8 mouse cellular contexts compared by ENCODE assay signal in the genomic region with DNA sequence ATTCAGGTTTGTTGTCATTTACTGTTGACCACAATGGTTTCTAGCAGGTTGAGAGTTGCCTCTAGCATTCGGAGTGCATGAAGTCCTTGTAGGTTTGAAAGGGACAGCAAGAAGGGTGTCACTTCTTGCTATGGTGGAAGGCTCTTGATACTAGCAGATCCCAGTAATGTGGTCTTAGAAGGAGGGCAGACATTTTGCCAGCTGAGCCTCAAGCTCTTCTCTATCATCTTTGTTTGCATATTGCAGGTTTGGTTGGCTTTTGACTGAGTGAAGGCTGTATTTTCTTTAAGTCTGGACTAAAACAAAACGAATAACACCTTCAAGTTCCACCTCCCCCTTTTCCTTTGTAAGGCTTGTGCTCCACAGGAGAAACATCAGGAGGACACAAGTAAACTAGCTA. TPM values are rescaled to one million over a fixed set of nuclear protein-coding genes. Genes with fewer than 3 reads are reported as not detected.
DNase-seq lines count a peak whose midpoint lies in the region; ATAC-seq lines count a peak whose summit lies in the region.
"Had no signal": no experiment of that assay in that cellular context is flagged by ENCODE, and none has a peak within 500 bp of the region (broad histone marks: within the 10 kb centered on the region; RNA-seq: fewer than 3 reads in every experiment).

No protein-coding gene starts in this region.

- DNase-seq in kidney, postnatal 4 days: no peak
- peak; percentile 47 for DNase-seq in thymus, postnatal 25 days
- no peak for DNase-seq in thymus, postnatal 10 days (ENCODE audit: low spot score in 2 of 2)
- DNase-seq in liver, embryonic 13.5 days: no peak
- DNase-seq in natural killer cell, adult 2 months (ENCODE audit: low spot score in 2 of 2): no peak
- no peak for DNase-seq in adrenal gland, adult 8-10 months

- 0 out of 2 replicates have a peak, but pooled peaks cover 7% of the 10 kb centered on the region for H3K4me1 ChIP-seq in kidney, embryonic 15.5 days
- peaks cover 66% of the 10 kb centered on the region for H3K4me1 ChIP-seq in liver, embryonic 13.5 days (replicated peaks)

- no peaks in the 10 kb centered on the region for H3K27me3 ChIP-seq in kidney, embryonic 15.5 days
- no peaks in the 10 kb centered on the region for H3K27me3 ChIP-seq in liver, embryonic 13.5 days
- H3K27me3 ChIP-seq: limb, embryonic 15.5 days had no signal

- H3K36me3 ChIP-seq in kidney, embryonic 15.5 days: no peaks in the 10 kb centered on the region
- H3K36me3 ChIP-seq in liver, embryonic 13.5 days: no peaks in the 10 kb centered on the region
- H3K36me3 ChIP-seq: limb, embryonic 15.5 days had no signal

- H3K9me3 ChIP-seq in kidney, embryonic 15.5 days (replicated peaks): no peaks in the 10 kb centered on the region
- H3K9me3 ChIP-seq in liver, embryonic 13.5 days (replicated peaks): no peaks in the 10 kb centered on the region
- H3K9me3 ChIP-seq: limb, embryonic 15.5 days had no signal

- H3K4me2 ChIP-seq in kidney, embryonic 15.5 days: peak overlapping the region; percentile 30; the same call in 1 of the 2 replicates
- H3K4me2 ChIP-seq in liver, embryonic 13.5 days: peak overlapping the region; percentile 71

- no peak overlapping the region for H3K9ac ChIP-seq in kidney, embryonic 15.5 days
- peak overlapping the region; percentile 62 for H3K9ac ChIP-seq in liver, embryonic 13.5 days
- H3K9ac ChIP-seq: limb, embryonic 15.5 days had no signal

- ATAC-seq in kidney, embryonic 15.5 days (replicated peaks; ENCODE audit: low FRiP score): no peak
- ATAC-seq in liver, embryonic 13.5 days (ENCODE audit: low read depth): no peak

- no peak overlapping the region for H3K4me3 ChIP-seq in kidney, embryonic 15.5 days (replicated peaks)
- peak overlapping the region; percentile 44 for H3K4me3 ChIP-seq in liver, embryonic 13.5 days (replicated peaks)
- H3K4me3 ChIP-seq: limb, embryonic 15.5 days had no signal

- 82% methylated on average over 2 of the region's 2 CpGs for WGBS in kidney, embryonic 15.5 days
- 44% methylated on average over 2 of the region's 2 CpGs for WGBS in liver, embryonic 13.5 days (ENCODE audit: insufficient replicate concordance)

- no peak overlapping the region for H3K27ac ChIP-seq in kidney, embryonic 15.5 days
- peak overlapping the region; percentile 79 for H3K27ac ChIP-seq in liver, embryonic 13.5 days
- H3K27ac ChIP-seq: limb, embryonic 15.5 days had no signal

RNA-seq across cellular contexts. Expression of gene Wbp4, which starts 35.4 kb away (rescaled TPM):
- 40.8 and 41.2 TPM in 2 replicates for polyA plus RNA-seq in kidney, embryonic 15.5 days (2015; fragmentation: Nextera tagmentation; extraction: Ambion mirVana)
- 17.6 and 20.6 TPM in 2 replicates for polyA plus RNA-seq in liver, embryonic 13.5 days (2015; fragmentation: Nextera tagmentation; extraction: Ambion mirVana)
- 10 to 100 TPM; 34.7 to 40.1 (median 36.8) TPM for total RNA-seq in adrenal gland, adult 8-10 months (2022)

RNA-seq across cellular contexts. Expression of gene Elf1, which starts 35.8 kb away (rescaled TPM):
- polyA plus RNA-seq in kidney, embryonic 15.5 days (2015; fragmentation: Nextera tagmentation; extraction: Ambion mirVana): 13.7 and 14.7 TPM in 2 replicates
- polyA plus RNA-seq in liver, embryonic 13.5 days (2015; fragmentation: Nextera tagmentation; extraction: Ambion mirVana): 11.9 and 13.8 TPM in 2 replicates
- 10 to 100 TPM; 20.9 to 24.7 (median 21.4) TPM for total RNA-seq in adrenal gland, adult 8-10 months (2022)
